Mouse (Mus musculus): Measurements from ENCODE around the gene Psma1.

The Psma1 gene

GRCm38 (mm10) chr7:114275372-114276004 is 430 bp downstream of the Psma1 start:
- DNase-seq (ENCODE audit: low read depth, low spot score), result peak; percentile 28

GRCm38 (mm10) chr7:114268446-114268845 is 7.5 kb downstream of the Psma1 start:
- no peak for DNase-seq (ENCODE audit: low read depth, low spot score)

GRCm38 (mm10) chr7:114253885-114254833 is 21.8 kb downstream of the Psma1 start, which contains the start of gene Copb1:
Copb1 (minus strand) TSS chr7:114254711.
- DNase-seq (ENCODE audit: low read depth, low spot score), result peak; percentile 71

- no peak for DNase-seq (ENCODE audit: low read depth, low spot score)
Observed at GRCm38 (mm10) chr7:114251684-114252083, 24.2 kb downstream of the Psma1 start.

- DNase-seq (ENCODE audit: low read depth, low spot score), result no peak
Observed at GRCm38 (mm10) chr7:114233980-114234379, 41.9 kb downstream of the Psma1 start.

- no peak for DNase-seq (ENCODE audit: low read depth, low spot score)
Observed at GRCm38 (mm10) chr7:114232982-114233381, 42.9 kb downstream of the Psma1 start.

GRCm38 (mm10) chr7:114231857-114232256 is 44.1 kb downstream of the Psma1 start:
- DNase-seq (ENCODE audit: low read depth, low spot score), result no peak

- no peak for DNase-seq (ENCODE audit: low read depth, low spot score)
Observed at GRCm38 (mm10) chr7:114226521-114226920, 49.4 kb downstream of the Psma1 start.

- DNase-seq (ENCODE audit: low read depth, low spot score), result no peak
Observed at GRCm38 (mm10) chr7:114220433-114220832, 55.5 kb downstream of the Psma1 start.

GRCm38 (mm10) chr7:114216908-114217307 is 59.0 kb downstream of the Psma1 start:
- DNase-seq (ENCODE audit: low read depth, low spot score), result no peak
